Mouse (Mus musculus): ENCODE measurements around the gene Supt6.
A peak's percentile ranks its signal among the peaks of the same experiment; 100 is the strongest.

The Supt6 gene

GRCm38 (mm10) chr11:78164924-78165760 lies 80.6 kb downstream of the Supt6 start, which contains the start of gene Traf4:
Gene Traf4 (minus strand): TSS chr11:78165589.
- DNase-seq, result peak; percentile 73

- no peak for DNase-seq
Observed at GRCm38 (mm10) chr11:78164604-78164923, 81.2 kb downstream of the Supt6 start.

GRCm38 (mm10) chr11:78163681-78164603 lies 81.8 kb downstream of the Supt6 start:
- peak; percentile 78 for DNase-seq

DNA sequence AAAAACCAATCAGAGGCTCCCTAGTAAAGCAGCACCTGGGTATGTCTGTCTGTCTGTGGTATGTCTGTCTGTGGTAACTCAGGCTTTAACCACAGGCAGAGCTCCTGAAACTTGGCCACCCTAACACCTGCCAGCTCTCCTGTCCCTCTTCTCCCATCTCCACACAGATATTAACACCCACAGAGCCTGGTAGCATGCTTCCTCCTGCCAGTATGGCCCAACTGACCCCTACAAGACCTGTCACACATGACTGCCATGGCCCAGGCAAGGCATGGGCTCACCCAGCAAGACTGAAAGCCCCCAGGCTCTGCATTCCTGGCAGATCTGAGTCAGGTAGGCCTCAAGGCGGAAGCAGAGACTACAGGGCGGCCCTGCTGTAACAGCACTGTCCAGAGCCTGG lies 82.7 kb downstream of the Supt6 start:
- no peak for DNase-seq

- peak; percentile 66 for DNase-seq
Observed at GRCm38 (mm10) chr11:78162504-78162903, 83.3 kb downstream of the Supt6 start.

GRCm38 (mm10) chr11:78161968-78162367 lies 83.8 kb downstream of the Supt6 start:
- DNase-seq, result no peak

- DNase-seq, result no peak
Observed at GRCm38 (mm10) chr11:78161169-78161568, 84.6 kb downstream of the Supt6 start.

DNA sequence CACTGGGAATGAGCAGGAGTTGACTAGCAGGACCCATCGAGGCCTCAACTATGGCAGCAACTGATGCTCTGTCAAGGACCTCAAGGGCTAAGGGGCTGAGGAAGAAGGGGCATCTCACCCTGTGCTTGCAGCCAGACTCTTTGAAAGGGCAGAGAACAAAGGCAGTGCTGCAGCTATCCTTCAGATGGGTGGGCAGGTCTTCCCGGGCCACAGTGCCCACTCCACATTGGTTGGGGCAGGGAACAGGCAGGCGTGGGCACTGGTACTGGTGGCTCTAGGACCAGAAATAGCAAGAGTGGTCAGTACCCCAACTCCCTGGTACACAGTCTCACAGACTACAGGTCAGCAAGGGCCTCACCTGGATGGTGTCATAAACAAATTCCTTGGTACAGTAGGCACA lies 85.1 kb downstream of the Supt6 start:
- DNase-seq, result no peak

GRCm38 (mm10) chr11:78160171-78160570 lies 85.6 kb downstream of the Supt6 start:
- DNase-seq, result no peak

GRCm38 (mm10) chr11:78159557-78159956 lies 86.2 kb downstream of the Supt6 start:
- DNase-seq, result no peak

GRCm38 (mm10) chr11:78159096-78159495 lies 86.7 kb downstream of the Supt6 start:
- DNase-seq, result peak; percentile 85

Data from kidney, adult 11 months (tissue).